Mouse (Mus musculus) forebrain, embryonic 16.5 days (tissue): ENCODE measurements at regions not wholly inside any gene's neighbourhood (a gene's known extent, or its start where the extent isn't known, plus 50 kb on each side); places are given as distances from the start of the nearest gene placed in this dataset.

Experiments
- ATAC-seq: fragments of 200-750 bp; cut with Nextera tagmentation; 2 replicates; pipeline ENCODE4 v1.8.0; 2017; ENCODE audit warnings: mild to moderate bottlenecking, moderate library complexity
- H3K27ac ChIP-seq: fragments of 300-500 bp; sonication (generic); 2 replicates; pipeline ENCODE4 v1.5.1; 2014; ENCODE audit warnings: low read length, control low read depth
- H3K27me3 ChIP-seq: fragments of 300-500 bp; sonication (generic); replicated peaks from 2 replicates; pipeline ENCODE4 v1.6.1; 2014; ENCODE audit warnings: low read length; ENCODE audit not compliant: control insufficient read depth, insufficient read depth
- H3K36me3 ChIP-seq: fragments of 300-500 bp; sonication (generic); 2 replicates; pipeline ENCODE4 v1.6.1; 2014; ENCODE audit not compliant: control insufficient read depth, insufficient read depth
- H3K4me1 ChIP-seq: fragments of 300-500 bp; sonication (generic); replicated peaks from 2 replicates; pipeline ENCODE4 v1.6.1; 2014; ENCODE audit warnings: low read length; ENCODE audit not compliant: control insufficient read depth, insufficient read depth
- H3K4me2 ChIP-seq: fragments of 300-500 bp; sonication (generic); 2 replicates; pipeline ENCODE4 v1.6.1; 2014; ENCODE audit warnings: mild to moderate bottlenecking, low read length, control low read depth
- H3K4me3 ChIP-seq: fragments of 300-500 bp; sonication (generic); replicated peaks from 2 replicates; pipeline ENCODE4 v1.5.1; 2014; ENCODE audit warnings: mild to moderate bottlenecking, low read length, control low read depth
- H3K9ac ChIP-seq: fragments of 300-500 bp; sonication (generic); replicated peaks from 2 replicates; pipeline ENCODE4 v1.6.1; 2014; ENCODE audit warnings: low read depth, low read length, control low read depth
- H3K9me3 ChIP-seq: fragments of 300-500 bp; sonication (generic); 2 replicates; pipeline ENCODE4 v1.6.1; 2016; ENCODE audit warnings: low read length; ENCODE audit not compliant: control insufficient read depth
- WGBS: fragments of 180-500 bp; shearing (Covaris S2); extraction: QIAGEN DNeasy Blood & Tissue Kit; methylation state at CpG from one replicate; pipeline ENCODE4 v1.1.7; 2014; 5-methylcytosine and 5-hydroxymethylcytosine counted together

GRCm38 (mm10) chr8:101366722-101367121, 1418.7 kb downstream of the Cdh11 start:
- WGBS = 85% methylated on average over 1 of the region's 1 CpGs
- no peaks in the 10 kb centered on the region for H3K27me3 ChIP-seq
- no peak overlapping the region for H3K4me2 ChIP-seq
- no peak overlapping the region for H3K9ac ChIP-seq
- H3K4me1 ChIP-seq = no peaks in the 10 kb centered on the region
- ATAC-seq = no peak
- H3K4me3 ChIP-seq = no peak overlapping the region
- H3K9me3 ChIP-seq = no peaks in the 10 kb centered on the region
- H3K36me3 ChIP-seq = no peaks in the 10 kb centered on the region
- no peak overlapping the region for H3K27ac ChIP-seq

GRCm38 (mm10) chr8:101350848-101351247, 1434.6 kb downstream of the Cdh11 start:
- 44% methylated on average over 5 of the region's 5 CpGs for WGBS
- H3K27ac ChIP-seq = no peak overlapping the region
- peak; percentile 54; the same call in 1 of the 2 replicates for ATAC-seq
- no peak overlapping the region for H3K4me2 ChIP-seq
- H3K9me3 ChIP-seq = no peaks in the 10 kb centered on the region
- no peaks in the 10 kb centered on the region for H3K4me1 ChIP-seq
- H3K4me3 ChIP-seq = no peak overlapping the region
- no peak overlapping the region for H3K9ac ChIP-seq
- H3K36me3 ChIP-seq = no peaks in the 10 kb centered on the region
- no peaks in the 10 kb centered on the region for H3K27me3 ChIP-seq

- WGBS = 65% methylated on average over 1 of the region's 1 CpGs
- Histone ChIP-seq H3K27ac (no peak overlapping the region), H3K4me1 (no peaks in the 10 kb centered on the region), H3K9ac (no peak overlapping the region), H3K4me3 (no peak overlapping the region), H3K36me3 (no peaks in the 10 kb centered on the region), H3K27me3 (no peaks in the 10 kb centered on the region), H3K9me3 (no peaks in the 10 kb centered on the region), H3K4me2 (no peak overlapping the region)
- ATAC-seq = no peak
These were observed 1435.7 kb downstream of the Cdh11 start for GRCm38 (mm10) chr8:101349736-101350135.

- WGBS = 13% methylated on average over 2 of the region's 2 CpGs
- peak; percentile 76 for ATAC-seq
These were observed 1456.2 kb downstream of the Cdh11 start for GRCm38 (mm10) chr8:101329290-101329689.

GRCm38 (mm10) chr8:101328780-101329179, 1456.7 kb downstream of the Cdh11 start:
- no peak overlapping the region for H3K9ac ChIP-seq
- H3K9me3 ChIP-seq = no peaks in the 10 kb centered on the region
- peaks cover 2% of the 10 kb centered on the region; the same call in 1 of the 2 replicates for H3K4me1 ChIP-seq
- no peak overlapping the region for H3K4me3 ChIP-seq
- H3K27ac ChIP-seq = no peak overlapping the region
- no peak overlapping the region for H3K4me2 ChIP-seq
- no peak for ATAC-seq
- H3K27me3 ChIP-seq = no peaks in the 10 kb centered on the region
- 68% methylated on average over 4 of the region's 4 CpGs for WGBS
- H3K36me3 ChIP-seq = no peaks in the 10 kb centered on the region

More at GRCm38 (mm10) chr8:101329290-101329689, 1456.2 kb downstream of the Cdh11 start:
- Histone ChIP-seq H3K27me3 (no peaks in the 10 kb centered on the region), H3K9me3 (no peaks in the 10 kb centered on the region), H3K4me1 (peaks cover 2% of the 10 kb centered on the region; the same call in 1 of the 2 replicates), H3K4me2 (no peak overlapping the region), H3K36me3 (no peaks in the 10 kb centered on the region), H3K27ac (peak overlapping the region; percentile 31; the same call in 1 of the 2 replicates), H3K9ac (no peak overlapping the region), H3K4me3 (no peak overlapping the region)

- Histone ChIP-seq H3K27ac (no peak overlapping the region), H3K4me2 (no peak overlapping the region), H3K4me3 (no peak overlapping the region), H3K36me3 (no peaks in the 10 kb centered on the region), H3K27me3 (no peaks in the 10 kb centered on the region), H3K4me1 (no peaks in the 10 kb centered on the region), H3K9me3 (no peaks in the 10 kb centered on the region), H3K9ac (no peak overlapping the region)
- no peak for ATAC-seq
- 67% methylated on average over 2 of the region's 2 CpGs for WGBS
These were observed 1486.9 kb downstream of the Cdh11 start for GRCm38 (mm10) chr8:101298571-101298970.

GRCm38 (mm10) chr8:101290031-101290430, 1495.4 kb downstream of the Cdh11 start:
- H3K4me1 ChIP-seq = no peaks in the 10 kb centered on the region
- H3K4me2 ChIP-seq = no peak overlapping the region
- H3K36me3 ChIP-seq = no peaks in the 10 kb centered on the region
- no peak for ATAC-seq
- no peak overlapping the region for H3K27ac ChIP-seq
- no peak overlapping the region for H3K9ac ChIP-seq
- WGBS = 79% methylated on average over 2 of the region's 2 CpGs
- no peaks in the 10 kb centered on the region for H3K27me3 ChIP-seq
- no peak overlapping the region for H3K4me3 ChIP-seq
- no peaks in the 10 kb centered on the region for H3K9me3 ChIP-seq

- H3K36me3 ChIP-seq = no peaks in the 10 kb centered on the region
These were observed 1542.8 kb downstream of the Cdh11 start for GRCm38 (mm10) chr8:101242632-101243031.

GRCm38 (mm10) chr8:101241854-101242253, 1543.6 kb downstream of the Cdh11 start:
- Histone ChIP-seq H3K4me2 (no peak overlapping the region), H3K27me3 (no peaks in the 10 kb centered on the region), H3K9ac (no peak overlapping the region), H3K9me3 (no peaks in the 10 kb centered on the region), H3K36me3 (no peaks in the 10 kb centered on the region), H3K4me3 (no peak overlapping the region), H3K27ac (no peak overlapping the region), H3K4me1 (no peaks in the 10 kb centered on the region)
- WGBS = 86% methylated on average over 4 of the region's 4 CpGs
- no peak for ATAC-seq

More at GRCm38 (mm10) chr8:101242632-101243031, 1542.8 kb downstream of the Cdh11 start:
- Histone ChIP-seq H3K9ac (no peak overlapping the region), H3K27me3 (no peaks in the 10 kb centered on the region), H3K4me3 (no peak overlapping the region), H3K9me3 (no peaks in the 10 kb centered on the region), H3K4me2 (no peak overlapping the region), H3K27ac (no peak overlapping the region), H3K4me1 (no peaks in the 10 kb centered on the region)
- peak; percentile 54; the same call in 1 of the 2 replicates for ATAC-seq
- 11% methylated on average over 2 of the region's 2 CpGs for WGBS

- Histone ChIP-seq H3K27me3 (no peaks in the 10 kb centered on the region), H3K4me3 (no peak overlapping the region), H3K27ac (no peak overlapping the region; the same call in 1 of the 2 replicates), H3K9ac (no peak overlapping the region), H3K4me2 (no peak overlapping the region), H3K4me1 (no peaks in the 10 kb centered on the region), H3K36me3 (no peaks in the 10 kb centered on the region), H3K9me3 (no peaks in the 10 kb centered on the region)
- 81% methylated on average over 1 of the region's 1 CpGs for WGBS
- no peak for ATAC-seq
These were observed 1587.5 kb downstream of the Cdh11 start for GRCm38 (mm10) chr8:101197986-101198385.
